Mouse (Mus musculus): Measurements from ENCODE around the gene Raver1.
A peak's percentile ranks its signal among the peaks of the same experiment; 100 is the strongest.

Raver1 gene

GRCm38 (mm10) chr9:21041308-21041707 is 50.5 kb downstream of the Raver1 start:
- DNase-seq (ENCODE audit: low spot score) = no peak

- DNase-seq (ENCODE audit: low spot score) = no peak
These were observed 52.0 kb downstream of the Raver1 start for GRCm38 (mm10) chr9:21039779-21040178.

- no peak for DNase-seq (ENCODE audit: low spot score)
These were observed 54.3 kb downstream of the Raver1 start for GRCm38 (mm10) chr9:21037481-21037891.

- no peak for DNase-seq (ENCODE audit: low spot score)
These were observed 55.1 kb downstream of the Raver1 start for GRCm38 (mm10) chr9:21036666-21037065.

GRCm38 (mm10) chr9:21036161-21036560 is 55.6 kb downstream of the Raver1 start:
- DNase-seq (ENCODE audit: low spot score) = no peak

GRCm38 (mm10) chr9:21035586-21035985 is 56.2 kb downstream of the Raver1 start:
- no peak for DNase-seq (ENCODE audit: low spot score)

- DNase-seq (ENCODE audit: low spot score) = no peak
These were observed 57.2 kb downstream of the Raver1 start for GRCm38 (mm10) chr9:21034481-21035085.

- DNase-seq (ENCODE audit: low spot score) = peak; percentile 88
These were observed 58.7 kb downstream of the Raver1 start for GRCm38 (mm10) chr9:21033136-21033535.

GRCm38 (mm10) chr9:21032491-21032890 is 59.3 kb downstream of the Raver1 start:
- no peak for DNase-seq (ENCODE audit: low spot score)

GRCm38 (mm10) chr9:21031896-21032351 is 59.9 kb downstream of the Raver1 start, which contains the start of gene Icam5:
TSS of gene Icam5 (plus strand) at chr9:21032073.
- DNase-seq (ENCODE audit: low spot score) = peak; percentile 52

GRCm38 (mm10) chr9:21031251-21031895 is 60.4 kb downstream of the Raver1 start:
- peak; percentile 59 for DNase-seq (ENCODE audit: low spot score)

- DNase-seq (ENCODE audit: low spot score) = peak; percentile 79
These were observed 61.0 kb downstream of the Raver1 start for GRCm38 (mm10) chr9:21030781-21031250.

GRCm38 (mm10) chr9:21030055-21030600 is 61.7 kb downstream of the Raver1 start:
- no peak for DNase-seq (ENCODE audit: low spot score)

- DNase-seq (ENCODE audit: low spot score) = peak; percentile 85
These were observed 62.3 kb downstream of the Raver1 start, which contains the start of gene Icam4 for GRCm38 (mm10) chr9:21029291-21030054. TSS of gene Icam4 (plus strand) at chr9:21029373.

GRCm38 (mm10) chr9:21028560-21029110 is 63.2 kb downstream of the Raver1 start:
- no peak for DNase-seq (ENCODE audit: low spot score)

GRCm38 (mm10) chr9:21027774-21028290 is 64.0 kb downstream of the Raver1 start:
- no peak for DNase-seq (ENCODE audit: low spot score)

GRCm38 (mm10) chr9:21026849-21027248 is 65.0 kb downstream of the Raver1 start:
- DNase-seq (ENCODE audit: low spot score) = no peak

- DNase-seq (ENCODE audit: low spot score) = no peak
These were observed 66.5 kb downstream of the Raver1 start for GRCm38 (mm10) chr9:21025258-21025810.
